Mouse (Mus musculus): ENCODE results near the gene Uhrf2. TPM values are rescaled to one million over a fixed set of nuclear protein-coding genes. Genes with fewer than 3 reads are reported as not detected.
A peak's percentile ranks its signal among the peaks of the same experiment; 100 is the strongest.

Uhrf2 gene
- total RNA-seq, 2 experiments from 2014 or later: 53.7 to 72.0 TPM

DNA sequence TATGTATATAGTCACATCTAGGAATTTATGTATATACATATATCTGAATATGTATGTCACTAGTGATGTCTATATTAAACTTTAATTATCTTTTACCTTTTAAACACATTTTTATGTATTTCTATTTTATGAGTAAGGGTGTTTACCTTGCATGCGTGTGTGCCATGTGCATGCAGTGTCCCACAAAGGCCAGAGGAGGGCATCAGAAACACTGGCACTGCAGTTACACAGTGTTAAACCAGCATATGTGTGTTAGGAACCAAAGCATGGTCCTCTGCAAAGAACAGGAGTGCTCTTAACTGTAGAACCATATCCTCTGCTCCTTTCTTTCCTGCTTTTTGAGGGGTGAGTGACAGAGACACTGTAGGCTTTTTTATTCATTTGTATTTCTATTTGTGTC is 14.3 kb downstream of the Uhrf2 start:
- no peak for ATAC-seq (replicated peaks; ENCODE audit: poor library complexity, severe bottlenecking)

- peak; percentile 46; the same call in 1 of the 2 replicates for ATAC-seq (replicated peaks; ENCODE audit: poor library complexity, severe bottlenecking)
These were observed 15.5 kb downstream of the Uhrf2 start for GRCm38 (mm10) chr19:30045857-30046256.

DNA sequence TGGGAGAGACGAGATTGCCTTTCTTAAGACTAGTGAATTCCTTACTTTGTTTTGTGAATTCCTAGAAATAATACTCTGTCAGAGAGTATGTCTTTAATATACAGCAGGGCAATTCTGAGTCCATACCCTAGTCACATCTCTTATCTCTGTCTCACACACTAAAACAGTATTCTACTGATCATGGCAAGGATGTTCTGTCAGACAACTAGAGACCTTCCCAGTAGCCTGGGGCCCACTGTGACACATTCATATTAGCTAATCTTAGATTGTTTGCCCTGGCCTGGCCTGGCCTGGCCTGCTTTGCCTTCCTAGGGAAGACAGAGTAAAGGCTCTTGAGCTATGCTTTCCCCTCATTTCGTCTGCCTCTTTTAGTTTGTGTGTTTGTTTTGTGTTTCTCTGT is 20.3 kb downstream of the Uhrf2 start:
- ATAC-seq (replicated peaks; ENCODE audit: poor library complexity, severe bottlenecking): no peak

- no peak for ATAC-seq (replicated peaks; ENCODE audit: poor library complexity, severe bottlenecking)
These were observed 21.2 kb downstream of the Uhrf2 start for GRCm38 (mm10) chr19:30051479-30051878.

DNA sequence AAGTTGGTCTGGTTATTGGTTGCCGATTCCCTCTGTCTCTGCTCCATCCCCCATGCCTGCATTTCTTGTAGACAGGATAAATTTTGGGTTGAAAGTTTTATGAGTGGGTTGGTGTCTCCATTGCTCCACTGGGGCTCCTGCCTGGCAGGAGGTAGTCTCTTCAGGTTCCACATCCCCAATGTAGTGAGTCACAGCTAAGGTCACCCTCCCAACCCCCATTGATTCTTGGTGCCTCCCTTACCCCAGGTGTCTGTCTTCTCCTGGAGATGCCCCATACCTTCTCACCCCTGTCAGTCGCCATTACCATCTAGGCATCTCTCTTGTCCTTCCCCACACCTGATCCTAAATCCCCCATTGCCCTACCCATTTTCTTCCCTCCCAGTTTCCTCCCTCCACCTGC is 23.9 kb downstream of the Uhrf2 start:
- ATAC-seq (replicated peaks; ENCODE audit: poor library complexity, severe bottlenecking): no peak

DNA sequence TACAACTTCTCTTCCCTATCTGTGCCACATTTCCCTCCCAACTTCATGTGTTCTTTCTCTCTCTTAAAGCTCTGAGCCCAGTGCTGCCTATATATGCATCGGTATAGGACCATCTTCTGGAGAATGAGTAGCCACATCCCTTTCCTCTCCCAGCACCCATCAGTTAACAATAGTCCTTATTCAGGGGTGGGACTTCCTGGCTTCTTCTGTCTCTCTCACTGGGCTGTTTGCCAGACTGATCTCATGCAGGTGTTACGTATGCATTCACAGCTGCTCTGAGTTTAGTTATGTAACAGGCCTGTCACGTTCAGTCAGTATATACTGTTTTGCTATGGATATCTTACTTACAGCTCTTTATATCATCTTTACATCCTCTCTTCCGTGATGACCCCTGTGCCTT is 35.5 kb downstream of the Uhrf2 start:
- no peak for ATAC-seq (replicated peaks; ENCODE audit: poor library complexity, severe bottlenecking)

DNA sequence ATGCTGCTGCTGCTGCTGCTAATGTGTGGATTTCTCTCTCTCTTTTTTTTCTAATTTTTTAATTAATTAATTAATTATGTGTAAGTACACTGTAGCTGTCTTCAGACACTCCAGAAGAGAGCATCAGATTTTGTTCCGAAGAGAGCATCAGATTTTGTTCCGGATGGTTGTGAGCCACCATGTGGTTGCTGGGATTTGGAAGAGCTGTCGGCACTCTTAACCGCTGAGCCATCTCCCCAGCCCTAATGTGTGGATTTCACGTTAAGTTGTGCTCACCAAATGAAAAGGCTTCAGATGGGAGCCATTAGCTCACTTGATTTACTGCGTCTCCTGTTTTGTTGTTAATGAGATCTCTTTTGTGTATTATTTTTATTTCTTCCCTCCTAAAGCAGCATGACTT is 59.9 kb downstream of the Uhrf2 start:
- ATAC-seq (replicated peaks; ENCODE audit: poor library complexity, severe bottlenecking): no peak

DNA sequence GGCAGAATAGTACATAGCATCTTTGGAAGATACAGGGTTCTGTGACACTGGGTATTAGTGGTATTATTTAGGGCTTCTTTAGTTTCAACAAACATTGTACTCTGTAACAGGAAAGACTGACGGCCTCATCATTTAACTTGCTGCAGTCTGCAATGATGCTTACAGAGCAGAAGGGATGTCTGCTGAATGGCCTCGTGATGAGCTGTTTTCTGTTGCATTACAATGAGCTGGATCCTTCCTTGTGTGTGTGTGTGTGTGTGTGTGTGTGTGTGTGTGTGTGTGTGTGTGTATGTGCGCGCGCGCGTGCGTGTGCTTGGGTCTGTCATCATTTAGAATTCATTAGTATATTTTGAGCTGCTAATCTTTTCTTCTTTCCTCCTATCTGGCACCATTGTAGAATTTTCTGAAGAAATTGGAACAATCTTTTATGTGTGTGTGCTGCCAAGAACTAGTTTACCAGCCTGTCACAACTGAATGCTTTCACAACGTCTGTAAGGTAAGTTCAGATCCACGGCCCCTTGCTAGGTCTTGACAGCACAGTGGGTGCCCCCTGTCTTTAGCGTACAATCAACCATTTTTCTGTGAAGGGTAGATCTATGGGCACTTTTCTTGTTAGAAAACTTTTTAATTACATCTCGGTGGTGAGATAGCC is 61.5 kb downstream of the Uhrf2 start:
- ATAC-seq (replicated peaks; ENCODE audit: poor library complexity, severe bottlenecking): no peak

- ATAC-seq (replicated peaks; ENCODE audit: poor library complexity, severe bottlenecking): no peak
These were observed 65.9 kb downstream of the Uhrf2 start for GRCm38 (mm10) chr19:30096186-30096585.

DNA sequence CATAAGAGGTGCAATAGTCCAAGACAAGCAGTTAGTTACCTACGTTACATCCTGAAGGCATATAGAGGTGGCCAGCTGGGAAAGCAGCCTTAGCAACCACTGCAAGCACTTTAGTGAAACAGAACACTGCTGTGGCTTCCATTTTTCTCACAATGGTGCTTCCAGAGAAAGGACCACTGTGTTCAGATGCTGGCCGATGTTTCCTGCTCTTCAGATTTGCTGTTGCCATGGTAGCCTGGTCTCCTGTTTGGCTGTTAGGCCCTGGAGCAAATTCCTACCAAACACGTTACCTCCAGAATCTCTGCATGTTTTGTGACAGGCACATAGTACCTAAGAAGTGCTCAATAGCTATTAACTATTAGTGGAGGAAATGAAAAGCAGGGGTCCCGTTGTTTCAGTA is 66.7 kb downstream of the Uhrf2 start:
- ATAC-seq (replicated peaks; ENCODE audit: poor library complexity, severe bottlenecking): no peak

DNA sequence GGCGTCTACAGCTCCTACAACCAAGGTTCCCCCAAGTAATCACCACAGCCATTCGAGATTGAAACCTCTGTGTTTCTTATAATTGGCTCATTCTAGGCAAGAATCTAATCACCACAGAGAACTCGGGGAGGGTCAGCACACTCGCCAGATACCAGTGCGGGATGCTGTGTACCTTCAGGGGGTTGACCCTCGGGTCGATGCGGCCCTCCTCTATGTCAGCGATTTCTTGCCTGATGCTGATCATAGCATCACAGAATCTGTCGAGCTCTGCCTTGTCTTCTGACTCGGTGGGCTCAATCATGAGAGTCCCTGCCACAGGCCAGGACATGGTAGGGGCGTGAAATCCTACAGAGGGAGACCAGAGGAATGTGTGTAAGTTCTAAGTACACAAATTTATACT is 70.3 kb downstream of the Uhrf2 start:
- no peak for ATAC-seq (replicated peaks; ENCODE audit: poor library complexity, severe bottlenecking)

GRCm38 (mm10) chr19:30102620-30103019 is 72.3 kb downstream of the Uhrf2 start:
- no peak for ATAC-seq (replicated peaks; ENCODE audit: poor library complexity, severe bottlenecking)

- no peak for ATAC-seq (replicated peaks; ENCODE audit: poor library complexity, severe bottlenecking)
These were observed 74.9 kb downstream of the Uhrf2 start for GRCm38 (mm10) chr19:30105045-30105842.

- peak; percentile 86 for ATAC-seq (replicated peaks; ENCODE audit: poor library complexity, severe bottlenecking)
These were observed 77.0 kb downstream of the Uhrf2 start for GRCm38 (mm10) chr19:30107221-30107845.

DNA sequence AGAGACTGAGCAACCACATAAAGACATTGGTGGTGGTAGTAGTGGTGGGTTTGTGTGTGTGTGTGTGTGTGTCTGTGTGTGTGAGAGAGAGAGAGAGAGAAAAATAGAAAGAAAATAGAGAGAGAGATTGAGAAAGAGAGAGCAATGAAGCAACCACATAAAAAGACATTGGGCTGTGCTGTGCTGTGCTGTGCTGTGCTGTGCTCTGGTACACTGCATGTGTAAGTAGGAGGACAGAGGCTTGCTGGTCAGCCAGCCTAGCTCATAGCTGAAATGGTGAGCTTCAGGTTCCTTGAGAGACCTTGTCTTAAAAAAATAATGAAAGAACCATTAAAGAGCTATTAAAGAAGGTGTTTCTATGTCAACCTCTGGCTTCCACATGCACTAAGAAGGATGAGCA is 78.3 kb downstream of the Uhrf2 start:
- ATAC-seq (replicated peaks; ENCODE audit: poor library complexity, severe bottlenecking): no peak

DNA sequence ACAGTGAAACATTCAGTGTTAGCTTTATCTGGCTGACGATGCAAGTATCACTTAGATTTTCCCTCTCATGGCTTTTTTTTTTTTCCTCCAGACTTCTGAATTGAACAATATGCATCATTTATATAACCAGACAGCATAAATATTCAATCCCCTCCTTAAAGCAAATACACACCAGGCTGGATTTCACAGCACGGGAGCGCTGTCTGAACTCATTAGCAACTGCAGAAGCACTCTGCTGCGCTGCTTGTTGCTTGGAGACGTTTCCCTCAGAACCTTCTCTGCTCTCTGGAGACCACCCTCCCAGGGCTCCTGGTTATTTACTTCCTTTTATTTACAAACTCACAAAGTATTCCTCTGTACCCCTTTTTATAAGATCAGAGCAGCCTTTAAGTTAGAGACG is 78.8 kb downstream of the Uhrf2 start:
- ATAC-seq (replicated peaks; ENCODE audit: poor library complexity, severe bottlenecking): no peak

GRCm38 (mm10) chr19:30111421-30111820 is 81.1 kb downstream of the Uhrf2 start:
- no peak for ATAC-seq (replicated peaks; ENCODE audit: poor library complexity, severe bottlenecking)

GRCm38 (mm10) chr19:30112961-30113688 is 82.8 kb downstream of the Uhrf2 start:
- no peak for ATAC-seq (replicated peaks; ENCODE audit: poor library complexity, severe bottlenecking)

DNA sequence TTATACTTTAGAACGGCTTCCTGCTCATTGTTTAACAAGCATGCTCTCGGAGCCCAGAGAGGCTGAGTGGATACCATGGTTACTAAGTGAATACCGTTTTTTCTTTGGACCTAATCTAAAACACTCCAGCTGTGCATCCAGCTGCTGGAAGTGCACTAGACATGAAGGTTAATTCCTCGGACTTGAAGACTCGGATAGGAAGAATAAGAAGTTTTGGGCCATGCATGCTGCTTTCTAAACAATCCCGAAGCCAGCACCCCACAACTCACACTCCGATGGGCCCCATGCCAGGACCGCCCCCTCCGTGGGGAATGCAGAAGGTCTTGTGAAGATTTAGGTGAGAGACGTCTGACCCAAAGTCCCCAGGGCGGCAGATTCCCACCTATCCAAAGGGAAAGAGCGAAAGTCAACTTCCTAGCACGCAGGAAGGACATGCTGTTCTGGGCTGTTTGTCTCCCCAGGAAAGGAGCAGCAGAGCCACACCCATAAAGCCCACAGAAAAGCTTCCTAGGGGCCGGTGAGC is 84.7 kb downstream of the Uhrf2 start:
- no peak for ATAC-seq (replicated peaks; ENCODE audit: poor library complexity, severe bottlenecking)

GRCm38 (mm10) chr19:30115606-30116005 is 85.3 kb downstream of the Uhrf2 start:
- ATAC-seq (replicated peaks; ENCODE audit: poor library complexity, severe bottlenecking): no peak

GRCm38 (mm10) chr19:30117241-30117640 is 86.9 kb downstream of the Uhrf2 start:
- ATAC-seq (replicated peaks; ENCODE audit: poor library complexity, severe bottlenecking): no peak
